Mouse (Mus musculus): ENCODE measurements around the gene B3gnt3. TPM values are rescaled to one million over a fixed set of nuclear protein-coding genes. Genes with fewer than 3 reads are reported as not detected.

The B3gnt3 gene
- total RNA-seq, 1 experiment = 1.3 TPM

DNA sequence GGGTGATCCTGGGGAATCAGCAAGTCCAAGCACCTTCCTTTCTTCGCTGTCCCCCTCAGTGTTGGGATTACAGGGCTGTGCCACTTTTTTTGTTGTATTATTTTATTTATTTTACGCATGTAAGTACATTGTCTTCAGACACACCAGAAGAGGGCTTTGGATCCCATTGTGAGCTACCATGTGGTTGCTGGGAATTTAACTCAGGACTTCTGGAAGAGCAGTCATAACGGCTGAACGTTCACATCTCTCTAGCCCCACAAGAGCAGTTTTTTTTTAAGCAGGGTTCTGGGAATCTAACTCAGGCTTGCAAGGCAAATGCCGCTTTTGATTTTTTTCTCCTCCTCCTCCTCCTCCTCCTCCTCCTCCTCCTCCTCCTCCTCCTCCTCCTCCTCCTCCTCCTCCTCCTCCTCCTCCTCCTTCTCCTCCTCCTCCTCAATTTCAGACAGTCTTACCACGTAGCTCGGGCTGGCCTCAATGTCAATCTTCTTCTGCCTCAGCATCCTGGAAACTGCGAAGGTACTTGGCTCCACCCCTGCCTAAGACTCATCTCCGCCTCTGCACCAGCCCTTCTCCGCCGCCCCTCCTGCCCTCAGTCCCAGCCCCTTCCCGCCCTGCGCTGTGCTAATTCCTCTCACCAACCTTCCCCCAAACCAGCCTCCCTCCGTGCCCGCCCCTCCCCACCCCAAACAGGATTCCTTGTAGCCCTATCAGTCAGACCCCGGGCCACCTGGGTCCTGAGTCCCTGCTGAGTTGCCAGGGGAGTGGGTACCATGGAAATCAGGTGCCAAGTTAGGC is 27.4 kb upstream of the B3gnt3 start:
- no peaks in the 10 kb centered on the region for H3K9me3 ChIP-seq (ENCODE audit: control insufficient read depth, insufficient read depth, low read depth, low read length)
- TF ChIP-seq ZNF384 (IDR thresholded peaks at IDR 0.05; ENCODE audit: low read depth, low read length) = no peak
- TF ChIP-seq HCFC1 (IDR thresholded peaks at IDR 0.05; ENCODE audit: borderline replicate concordance, insufficient read depth, low read length) = no peak
- no peak for TF ChIP-seq ZC3H11A (IDR thresholded peaks at IDR 0.05; ENCODE audit: borderline replicate concordance, low read depth, low read length)
- no peak for TF ChIP-seq MAFK (IDR thresholded peaks at IDR 0.05; ENCODE audit: insufficient read depth, low read depth, low read length)
- no peak for TF ChIP-seq CHD2 (IDR thresholded peaks at IDR 0.05; ENCODE audit: low read depth, low read length)
- no peak for DNase-seq (ENCODE audit: low read depth, low spot score)
- in situ Hi-C loops (cut with MboI; ENCODE audit: low sequenced_read_pairs in 2 of 2, unreplicated experiment in 2 of 2) = no loop called here
- H3K27ac ChIP-seq (ENCODE audit: insufficient read depth, low read depth, low read length, poor library complexity, severe bottlenecking) = no peak overlapping the region
- peak overlapping the region; percentile 60; the same call in 1 of the 2 replicates for H3K9ac ChIP-seq (ENCODE audit: insufficient read depth, low read depth, low read length, poor library complexity, severe bottlenecking)
- no peaks in the 10 kb centered on the region for H3K36me3 ChIP-seq (ENCODE audit: control insufficient read depth, insufficient read depth, low read length, poor library complexity, severe bottlenecking)
- H3K4me3 ChIP-seq (ENCODE audit: insufficient read depth in 1 of 2, low read depth in 1 of 2, low read length in 2 of 2, poor library complexity in 1 of 2, severe bottlenecking in 1 of 2) = peak overlapping the region; percentile 24 to 70; a peak in 3 of 4 replicates
- H3K4me1 ChIP-seq (ENCODE audit: control insufficient read depth in 2 of 2, insufficient read depth in 2 of 2, low read length in 2 of 2, poor library complexity in 1 of 2) = peaks cover 6 to 18% of the 10 kb centered on the region in 2 experiments

- H3K36me3 ChIP-seq (ENCODE audit: control insufficient read depth, insufficient read depth, low read length, poor library complexity, severe bottlenecking) = no peaks in the 10 kb centered on the region
- peak overlapping the region; percentile 46; the same call in 1 of the 2 replicates for H3K9ac ChIP-seq (ENCODE audit: insufficient read depth, low read depth, low read length, poor library complexity, severe bottlenecking)
- H3K27ac ChIP-seq (ENCODE audit: insufficient read depth, low read depth, low read length, poor library complexity, severe bottlenecking) = no peak overlapping the region
- H3K4me1 ChIP-seq (ENCODE audit: control insufficient read depth in 2 of 2, insufficient read depth in 2 of 2, low read length in 2 of 2, poor library complexity in 1 of 2) = peaks cover 6 to 18% of the 10 kb centered on the region in 2 experiments
- peak overlapping the region; percentile 24 to 70 for H3K4me3 ChIP-seq (ENCODE audit: insufficient read depth in 1 of 2, low read depth in 1 of 2, low read length in 2 of 2, poor library complexity in 1 of 2, severe bottlenecking in 1 of 2)
- TF ChIP-seq HCFC1 (IDR thresholded peaks at IDR 0.05; ENCODE audit: borderline replicate concordance, insufficient read depth, low read length) (no peak), MAFK (IDR thresholded peaks at IDR 0.05; ENCODE audit: insufficient read depth, low read depth, low read length) (no peak), ZC3H11A (IDR thresholded peaks at IDR 0.05; ENCODE audit: borderline replicate concordance, low read depth, low read length) (no peak)
- in situ Hi-C loops (cut with MboI; ENCODE audit: low sequenced_read_pairs in 2 of 2, unreplicated experiment in 2 of 2) = no loop called here
- no peak for DNase-seq (ENCODE audit: low read depth, low spot score)
- no peaks in the 10 kb centered on the region for H3K9me3 ChIP-seq (ENCODE audit: control insufficient read depth, insufficient read depth, low read depth, low read length)
These were observed 26.7 kb upstream of the B3gnt3 start for GRCm38 (mm10) chr8:71728240-71728785.

DNA sequence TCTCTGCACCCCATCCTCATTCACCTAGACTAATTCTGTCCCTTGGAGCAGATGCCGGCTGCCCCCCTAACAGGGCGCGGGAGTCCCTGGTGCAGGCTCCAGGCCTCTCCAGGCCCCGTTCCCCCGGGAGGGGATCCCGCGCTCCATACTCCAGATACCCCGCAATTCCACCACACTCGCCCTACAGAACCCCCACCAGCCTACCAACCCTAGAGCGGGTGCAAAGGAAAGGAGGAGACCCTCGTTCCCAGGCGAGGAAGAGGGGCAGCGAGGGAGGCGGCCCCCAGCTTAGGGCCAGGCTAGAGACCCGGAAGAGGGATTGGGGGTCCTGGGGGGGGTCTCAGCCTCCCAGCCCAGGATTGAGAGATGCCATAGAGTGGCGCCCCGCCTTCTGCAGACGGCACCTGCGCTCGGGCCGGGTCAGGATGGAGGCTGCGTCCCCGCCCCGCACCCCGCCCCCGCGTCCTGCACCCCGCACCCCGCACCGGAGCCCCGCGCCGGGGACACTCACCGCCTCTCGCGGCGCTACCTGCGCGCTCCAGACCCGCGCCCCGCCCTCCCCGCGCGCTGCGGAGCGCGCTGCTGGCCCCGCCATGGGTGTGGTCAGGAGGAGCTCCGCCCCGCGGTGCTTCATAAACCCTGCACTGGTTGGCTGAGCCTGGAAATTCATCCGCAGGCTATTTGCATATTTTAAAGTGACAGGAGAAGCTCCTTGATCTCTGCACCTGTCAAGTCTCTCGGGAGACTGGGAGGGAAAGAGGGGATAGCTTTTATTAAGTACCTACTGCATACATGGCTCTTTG is 23.7 kb upstream of the B3gnt3 start, which contains the start of gene Fcho1:
TSS of gene Fcho1 (minus strand) at position 595 of the 803 bp plus-strand sequence.
- TF ChIP-seq HCFC1 (IDR thresholded peaks at IDR 0.05; ENCODE audit: borderline replicate concordance, insufficient read depth, low read length) = peak; percentile 17; the same call in 1 of the 2 replicates
- TF ChIP-seq MAFK (IDR thresholded peaks at IDR 0.05; ENCODE audit: insufficient read depth, low read depth, low read length) = no peak
- H3K9me3 ChIP-seq (ENCODE audit: control insufficient read depth, insufficient read depth, low read depth, low read length) = no peaks in the 10 kb centered on the region
- no peak within 1 kb of the TSS for H3K27ac ChIP-seq (ENCODE audit: insufficient read depth, low read depth, low read length, poor library complexity, severe bottlenecking)

DNA sequence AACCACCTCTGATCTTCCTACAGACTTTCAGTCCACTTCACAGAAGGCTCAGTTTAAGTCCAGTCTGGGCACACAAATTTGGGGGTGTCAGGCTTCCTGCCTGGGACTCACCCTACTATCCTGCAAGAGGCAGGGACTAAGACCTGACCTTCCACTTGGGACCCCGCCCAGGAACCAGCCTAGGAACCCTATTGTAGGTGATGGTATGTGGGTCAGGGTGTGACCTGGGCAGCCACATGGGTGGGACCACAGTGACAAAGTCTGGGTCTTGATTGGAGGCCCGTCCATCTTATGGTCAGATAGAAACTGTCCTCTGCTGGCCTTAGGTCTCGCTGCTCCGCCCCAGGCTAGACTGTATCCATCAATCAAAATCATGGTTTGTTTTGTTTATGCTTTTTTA is 22.8 kb upstream of the B3gnt3 start:
- in situ Hi-C loops (cut with MboI; ENCODE audit: low sequenced_read_pairs in 2 of 2, unreplicated experiment in 2 of 2) = no loop called here
- Histone ChIP-seq H3K9ac (ENCODE audit: insufficient read depth, low read depth, low read length, poor library complexity, severe bottlenecking) (peak overlapping the region; percentile 31; the same call in 1 of the 2 replicates), H3K36me3 (ENCODE audit: control insufficient read depth, insufficient read depth, low read length, poor library complexity, severe bottlenecking) (no peaks in the 10 kb centered on the region), H3K9me3 (ENCODE audit: control insufficient read depth, insufficient read depth, low read depth, low read length) (no peaks in the 10 kb centered on the region), H3K4me3 (ENCODE audit: insufficient read depth in 1 of 2, low read depth in 1 of 2, low read length in 2 of 2, poor library complexity in 1 of 2, severe bottlenecking in 1 of 2) (no peak overlapping the region; a peak in 1 of 4 replicates), H3K27ac (ENCODE audit: insufficient read depth, low read depth, low read length, poor library complexity, severe bottlenecking) (no peak overlapping the region), H3K4me1 (ENCODE audit: control insufficient read depth in 2 of 2, insufficient read depth in 2 of 2, low read length in 2 of 2, poor library complexity in 1 of 2) (peaks cover 5 to 19% of the 10 kb centered on the region in 2 experiments)
- TF ChIP-seq ZC3H11A (IDR thresholded peaks at IDR 0.05; ENCODE audit: borderline replicate concordance, low read depth, low read length) = no peak
- no peak for DNase-seq (ENCODE audit: low read depth, low spot score)

More for the DNA sequence above, 23.7 kb upstream of the B3gnt3 start, which contains the start of gene Fcho1:
- Histone ChIP-seq H3K36me3 (ENCODE audit: control insufficient read depth, insufficient read depth, low read length, poor library complexity, severe bottlenecking) (no peaks in the 10 kb centered on the region), H3K4me1 (ENCODE audit: control insufficient read depth in 2 of 2, insufficient read depth in 2 of 2, low read length in 2 of 2, poor library complexity in 1 of 2) (peaks cover 6 to 20% of the 10 kb centered on the region in 2 experiments), H3K4me3 (ENCODE audit: insufficient read depth in 1 of 2, low read depth in 1 of 2, low read length in 2 of 2, poor library complexity in 1 of 2, severe bottlenecking in 1 of 2) (peak within 1 kb of the TSS; percentile 76 to 98), H3K9ac (ENCODE audit: insufficient read depth, low read depth, low read length, poor library complexity, severe bottlenecking) (peak within 1 kb of the TSS; percentile 84)
- in situ Hi-C loops (cut with MboI; ENCODE audit: low sequenced_read_pairs in 2 of 2, unreplicated experiment in 2 of 2) = no loop called here
- peak; percentile 81 for DNase-seq (ENCODE audit: low read depth, low spot score)

All from ES-E14 (cell line).